Mouse (Mus musculus): ENCODE measurements around the gene Ndufc2. TPM values are rescaled to one million over a fixed set of nuclear protein-coding genes. Genes with fewer than 3 reads are reported as not detected.
"Not testable (repeated sequence)": the region's sequence is repeated elsewhere in the genome, so short reads cannot be mapped to it uniquely, and the experiment has no call there.

Ndufc2 gene
- total RNA-seq, 2 experiments from 2014 or later, result 174 to 357 TPM

DNA sequence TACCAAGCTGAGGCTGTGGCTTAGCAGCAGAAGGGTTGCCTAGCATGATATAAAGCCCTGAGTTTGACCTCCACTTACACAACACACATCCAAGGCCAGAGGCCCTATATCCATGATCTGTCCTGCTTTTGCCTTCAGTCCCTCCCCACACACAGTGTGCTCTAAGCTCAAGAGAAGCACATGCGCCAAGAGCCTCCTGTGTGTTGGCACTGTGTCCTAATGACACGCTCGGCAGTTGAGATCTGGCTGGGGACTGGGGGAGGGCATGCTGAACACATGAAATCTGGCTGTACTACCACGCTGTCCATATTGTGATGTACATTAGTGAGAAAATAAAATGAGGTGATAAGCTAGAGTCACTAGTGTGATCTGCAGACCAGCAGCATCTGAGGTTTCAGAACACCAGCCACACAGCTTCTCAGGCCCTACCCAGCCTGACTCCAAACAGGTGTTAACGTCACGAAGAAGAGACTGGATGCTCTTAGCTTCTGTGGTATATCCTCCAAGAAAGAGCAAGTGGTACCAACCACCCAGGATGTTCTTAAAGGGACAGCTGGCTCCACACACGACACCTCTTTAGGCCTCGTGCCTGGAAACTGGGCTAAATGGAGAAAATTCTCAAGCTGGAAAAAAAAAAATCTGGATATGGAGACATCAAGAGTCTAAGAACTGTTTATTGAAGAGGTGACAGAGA is 21.3 kb downstream of the Ndufc2 start:
- ATAC-seq (replicated peaks; ENCODE audit: poor library complexity, severe bottlenecking), result no peak

DNA sequence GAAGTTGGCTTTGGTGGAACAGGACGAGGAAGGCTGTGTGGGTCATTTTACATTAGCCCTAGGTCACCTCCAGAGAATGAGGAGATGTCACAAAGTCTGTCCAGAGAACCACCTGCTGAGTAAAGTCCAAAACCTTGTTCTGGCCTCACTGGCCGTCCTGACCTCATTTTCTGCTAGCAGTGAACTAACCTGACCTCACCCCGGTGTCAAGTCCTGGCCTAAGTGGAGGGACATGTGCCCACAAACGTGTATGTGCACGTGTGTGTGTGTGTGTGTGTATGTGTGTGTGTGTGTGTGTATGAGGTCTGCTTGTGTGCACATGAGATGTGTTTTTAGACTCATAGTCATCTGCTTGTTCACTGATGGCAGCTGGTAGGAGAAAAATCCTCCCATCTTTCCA is 24.0 kb downstream of the Ndufc2 start:
- no peak for ATAC-seq (replicated peaks; ENCODE audit: poor library complexity, severe bottlenecking)

DNA sequence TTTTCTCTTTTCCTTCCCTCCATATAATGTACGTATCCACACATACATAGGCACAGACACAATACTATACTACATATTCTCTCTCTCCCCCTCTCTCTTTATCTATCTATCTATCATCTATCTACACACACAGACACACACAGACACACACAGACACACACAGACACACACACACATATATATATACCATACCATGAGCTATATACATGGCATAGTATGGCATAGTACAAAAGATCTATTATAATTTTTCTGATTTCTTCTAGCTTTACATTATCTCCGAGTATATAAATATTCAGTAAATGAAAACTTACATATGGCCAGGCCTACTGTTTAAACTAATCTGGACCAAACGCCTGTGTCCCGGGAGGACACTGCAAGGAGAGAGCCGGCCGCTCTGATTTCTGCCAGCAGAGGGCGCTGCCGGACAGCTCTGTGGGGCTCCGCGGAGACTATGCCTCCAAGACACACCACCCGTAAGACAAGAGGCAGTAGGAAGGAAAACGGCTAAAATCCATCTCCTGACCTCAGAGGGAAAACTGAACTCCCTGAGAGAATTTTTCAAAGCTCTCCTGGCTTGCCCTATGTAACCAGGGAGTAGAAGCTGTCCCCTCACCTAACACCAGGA is 24.9 kb downstream of the Ndufc2 start:
- peak; percentile 90 for ATAC-seq (replicated peaks; ENCODE audit: poor library complexity, severe bottlenecking)

DNA sequence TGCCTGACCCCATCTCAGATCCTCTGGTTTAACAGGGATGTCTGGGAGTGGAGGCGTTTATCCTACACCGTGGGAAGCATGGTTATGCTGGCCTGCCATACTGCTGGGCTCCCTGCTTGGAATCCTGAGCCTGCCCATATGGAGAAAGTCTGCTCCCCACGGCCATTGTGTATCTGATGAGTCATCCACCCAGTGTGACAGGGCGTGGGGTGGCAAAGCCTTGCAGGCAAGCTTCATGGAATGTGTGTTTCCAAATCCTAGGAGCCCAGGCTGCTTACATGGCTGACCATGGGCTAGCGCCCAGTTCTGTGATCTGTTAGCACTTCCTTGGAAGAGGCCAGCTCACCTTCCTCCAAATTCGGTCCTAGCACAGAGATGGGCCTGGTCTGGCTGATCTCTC is 26.8 kb downstream of the Ndufc2 start:
- ATAC-seq (replicated peaks; ENCODE audit: poor library complexity, severe bottlenecking), result no peak; the same call in 1 of the 2 replicates

DNA sequence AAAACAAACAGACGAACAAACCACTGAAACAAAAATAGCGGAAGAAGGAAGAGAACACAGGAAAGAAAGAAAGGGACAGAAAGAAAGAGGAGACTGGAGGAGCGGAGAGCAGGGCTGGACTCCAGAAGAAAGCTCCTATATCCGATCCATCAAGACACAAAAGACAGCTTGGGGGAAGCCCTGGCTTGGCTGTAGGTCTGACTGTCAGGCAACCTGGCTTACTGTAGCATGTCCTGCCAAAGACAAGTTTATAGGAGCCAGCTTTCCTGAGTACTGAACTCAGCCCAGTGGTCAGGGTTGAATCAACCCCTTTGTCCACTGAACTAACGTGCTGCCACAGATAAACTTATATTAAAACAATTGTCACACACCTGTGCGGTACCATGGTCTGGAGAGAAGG is 27.5 kb downstream of the Ndufc2 start:
- ATAC-seq (replicated peaks; ENCODE audit: poor library complexity, severe bottlenecking), result no peak

DNA sequence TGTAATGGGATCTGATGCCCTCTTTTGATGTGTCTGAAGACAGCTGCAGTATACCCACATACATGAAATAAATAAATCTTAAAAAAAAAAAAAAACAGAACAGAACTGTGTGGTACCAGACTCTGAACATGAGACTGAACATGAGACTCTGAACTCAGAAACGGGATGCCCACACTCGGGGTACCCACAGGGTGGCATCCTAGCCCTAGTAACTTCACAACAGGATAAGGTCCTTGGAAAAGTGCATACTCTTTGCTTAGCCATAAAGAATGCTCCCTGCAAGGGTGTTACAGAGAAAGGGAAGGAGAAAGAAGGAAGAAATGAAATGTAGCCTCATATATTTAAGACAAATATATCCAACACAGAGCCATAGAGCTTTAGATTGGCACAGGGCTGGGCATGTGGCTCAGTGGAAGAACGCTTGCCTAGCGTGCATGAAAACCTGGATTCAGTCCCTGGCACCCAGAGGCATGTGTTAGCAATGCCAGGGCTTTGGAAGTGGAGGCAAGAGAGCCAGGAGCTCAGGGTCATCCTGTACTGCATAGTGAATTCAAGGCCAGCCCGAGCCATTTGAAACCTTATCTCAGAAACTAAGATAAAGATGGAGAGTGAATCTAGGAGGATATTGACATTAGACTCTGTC is 28.1 kb downstream of the Ndufc2 start:
- no peak for ATAC-seq (replicated peaks; ENCODE audit: poor library complexity, severe bottlenecking)

DNA sequence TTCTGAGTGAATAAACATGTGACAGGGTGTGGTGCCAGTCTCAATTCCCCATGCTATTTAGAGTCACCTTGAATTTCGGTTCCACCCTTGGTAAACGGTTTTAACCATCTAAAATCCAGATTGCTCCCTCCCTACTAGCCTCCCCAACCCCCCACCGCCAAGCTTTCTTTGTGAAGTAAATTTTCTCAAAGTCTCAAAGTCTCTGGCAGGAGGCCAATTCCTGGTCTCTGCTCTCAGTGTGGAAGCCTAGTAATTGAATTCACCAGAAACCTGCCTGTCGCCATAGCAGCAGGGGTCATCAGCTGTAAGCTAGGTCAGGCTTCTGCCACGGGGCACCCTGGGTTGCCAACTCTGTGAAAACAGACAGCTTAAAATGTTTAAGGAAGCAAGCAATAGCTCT is 29.9 kb downstream of the Ndufc2 start:
- peak; percentile 36 for ATAC-seq (replicated peaks; ENCODE audit: poor library complexity, severe bottlenecking)

DNA sequence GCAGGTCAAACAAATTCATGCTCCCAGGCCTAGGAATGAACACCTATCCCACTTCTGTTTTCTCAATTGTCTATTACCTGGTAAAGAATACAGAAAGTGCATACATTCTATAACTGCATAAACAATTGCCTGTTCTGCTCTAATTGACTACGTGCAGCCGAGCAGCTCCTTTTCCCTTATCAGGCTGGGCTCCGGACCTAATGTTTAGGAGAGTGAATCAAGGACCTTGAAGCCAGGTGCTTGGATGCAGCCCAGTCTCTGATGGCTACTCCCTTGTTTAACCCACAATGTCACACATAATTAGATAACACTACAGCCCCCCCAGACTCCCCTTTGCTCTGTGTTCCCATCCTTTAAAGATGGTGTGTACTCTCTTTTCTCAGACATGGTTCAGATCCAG is 33.7 kb downstream of the Ndufc2 start:
- ATAC-seq (replicated peaks; ENCODE audit: poor library complexity, severe bottlenecking), result not testable (repeated sequence)

DNA sequence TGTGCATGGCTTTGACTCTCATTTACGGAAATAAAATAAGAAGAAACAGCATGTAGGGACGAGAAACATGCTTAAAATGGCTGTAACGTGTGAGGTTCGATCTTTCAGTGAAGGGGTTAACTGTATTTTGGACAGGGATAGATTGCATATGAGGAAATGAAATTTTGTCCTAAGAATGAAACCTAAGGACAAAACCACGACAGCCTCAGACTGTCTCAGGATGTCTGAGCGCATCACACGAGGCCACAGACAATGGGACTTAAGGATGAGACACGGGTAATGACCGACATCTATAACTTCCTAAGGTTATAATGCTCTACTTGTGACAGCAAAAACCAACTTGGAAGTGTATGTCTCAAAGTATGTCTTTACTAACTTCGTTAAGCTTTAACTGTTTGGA is 34.7 kb downstream of the Ndufc2 start:
- peak; percentile 77 for ATAC-seq (replicated peaks; ENCODE audit: poor library complexity, severe bottlenecking)

DNA sequence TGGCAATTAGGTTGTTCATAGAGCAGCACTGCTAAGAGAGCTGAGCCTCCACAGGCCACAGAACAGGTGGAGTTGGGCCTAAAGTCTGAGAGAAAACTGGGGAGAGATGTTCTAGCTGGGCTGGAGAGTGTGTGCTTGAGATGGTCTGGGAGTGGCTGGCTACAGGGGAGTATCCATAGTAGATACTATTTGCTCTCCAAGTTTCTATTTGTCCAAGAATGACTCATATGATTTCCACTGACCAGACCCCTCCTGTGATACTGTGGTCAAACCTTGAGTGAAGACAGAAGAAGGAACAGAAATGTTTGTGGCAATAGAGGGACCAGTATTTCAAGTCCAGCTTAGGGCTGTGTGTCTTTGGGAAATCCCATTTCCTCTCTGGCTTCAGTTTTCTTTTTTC is 39.2 kb downstream of the Ndufc2 start:
- peak; percentile 42; the same call in 1 of the 2 replicates for ATAC-seq (replicated peaks; ENCODE audit: poor library complexity, severe bottlenecking)

DNA sequence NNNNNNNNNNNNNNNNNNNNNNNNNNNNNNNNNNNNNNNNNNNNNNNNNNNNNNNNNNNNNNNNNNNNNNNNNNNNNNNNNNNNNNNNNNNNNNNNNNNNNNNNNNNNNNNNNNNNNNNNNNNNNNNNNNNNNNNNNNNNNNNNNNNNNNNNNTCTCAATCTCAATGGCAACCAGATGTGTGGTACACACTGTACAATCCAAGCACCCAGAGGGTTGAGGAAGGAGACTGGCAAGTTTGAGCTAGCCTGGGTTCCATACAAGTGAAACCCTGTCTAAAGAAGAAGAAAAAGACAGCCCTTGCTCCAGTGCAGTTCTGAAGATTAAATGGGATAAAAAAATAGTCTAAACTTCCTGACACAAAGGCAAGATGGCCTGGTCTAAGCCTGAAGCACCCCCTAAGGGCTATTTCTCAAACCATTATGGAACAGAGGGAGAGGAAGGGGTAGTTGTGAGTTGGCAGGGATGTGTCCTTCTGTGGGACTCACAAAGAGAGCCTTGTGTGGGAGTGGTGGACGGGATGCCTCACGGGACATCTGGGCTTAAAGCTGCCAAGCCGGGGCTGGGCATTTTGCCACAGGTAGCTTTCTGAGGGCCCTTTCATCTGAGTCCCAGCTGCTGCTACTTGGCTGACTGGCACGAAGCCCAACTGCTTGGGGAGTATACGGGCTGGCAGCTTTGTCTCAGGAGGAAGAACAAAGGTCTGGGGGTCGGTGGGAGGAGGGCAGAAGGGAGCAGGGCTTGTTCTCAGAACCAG is 46.5 kb downstream of the Ndufc2 start:
- ATAC-seq (replicated peaks; ENCODE audit: poor library complexity, severe bottlenecking), result peak; percentile 9; the same call in 1 of the 2 replicates

DNA sequence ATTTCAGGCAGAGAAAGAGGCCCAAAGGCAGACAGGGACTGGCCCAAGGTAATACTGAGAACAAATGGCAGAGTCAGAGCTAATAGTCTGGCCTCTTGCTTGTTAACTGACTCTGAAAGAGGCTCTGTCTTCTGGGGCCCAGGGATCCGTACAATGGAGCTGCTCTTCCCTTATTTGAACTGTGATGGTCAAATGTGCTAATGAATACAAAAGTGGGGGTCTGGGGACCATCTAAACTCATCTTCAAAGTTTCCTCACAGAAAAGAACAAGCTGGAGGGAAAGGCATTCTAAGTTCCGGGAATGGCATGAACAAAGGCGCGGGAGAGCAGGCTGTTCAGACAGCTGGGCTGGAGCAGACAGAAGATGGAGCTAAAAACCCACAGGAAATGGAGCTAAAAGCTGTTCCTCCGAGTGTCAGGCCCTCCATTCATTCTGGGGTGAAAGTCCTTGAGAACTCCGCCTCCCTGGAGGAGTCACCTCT is 47.3 kb downstream of the Ndufc2 start:
- ATAC-seq (replicated peaks; ENCODE audit: poor library complexity, severe bottlenecking), result no peak

DNA sequence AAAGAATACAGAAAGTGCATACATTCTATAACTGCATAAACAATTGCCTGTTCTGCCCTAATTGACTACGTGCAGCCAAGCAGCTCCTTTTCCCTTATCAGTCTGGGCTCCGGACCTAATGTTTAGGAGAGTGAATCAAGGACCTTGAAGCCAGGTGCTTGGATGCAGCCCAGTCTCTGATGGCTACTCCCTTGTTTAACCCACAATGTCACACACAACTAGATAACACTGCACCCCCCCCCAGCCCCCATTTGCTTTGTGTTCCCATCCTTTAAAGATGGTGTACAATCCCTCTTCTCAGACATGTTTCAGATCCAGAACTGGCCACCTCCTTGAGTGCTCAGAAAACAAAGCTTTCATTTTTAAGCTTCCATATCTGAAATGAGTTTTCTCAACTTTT is 51.2 kb downstream of the Ndufc2 start, which contains the start of gene Kctd14:
TSS of gene Kctd14 (plus strand) at position 301 of the 400 bp plus-strand sequence.
- not testable (repeated sequence) for ATAC-seq (replicated peaks; ENCODE audit: poor library complexity, severe bottlenecking)

DNA sequence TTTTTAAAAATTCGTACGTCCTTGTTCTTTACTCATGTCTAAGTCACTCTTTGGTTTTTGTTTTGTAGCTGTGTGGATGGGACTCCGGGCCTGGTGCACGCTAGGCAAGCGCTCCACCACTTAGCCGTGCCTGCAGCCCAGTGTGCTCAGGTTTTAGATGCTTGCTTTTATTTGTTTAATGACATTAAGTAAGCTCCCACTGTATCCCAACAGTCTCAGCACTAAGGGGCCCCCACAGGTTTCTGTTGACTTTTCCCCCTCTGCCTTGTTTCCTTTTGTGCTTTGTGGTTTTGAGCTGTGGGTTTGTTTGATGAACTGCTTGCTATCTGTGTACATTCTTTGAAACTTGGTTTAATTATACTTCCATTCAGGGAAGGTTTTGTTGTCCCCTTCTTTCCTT is 52.4 kb downstream of the Ndufc2 start:
- no peak for ATAC-seq (replicated peaks; ENCODE audit: poor library complexity, severe bottlenecking)

DNA sequence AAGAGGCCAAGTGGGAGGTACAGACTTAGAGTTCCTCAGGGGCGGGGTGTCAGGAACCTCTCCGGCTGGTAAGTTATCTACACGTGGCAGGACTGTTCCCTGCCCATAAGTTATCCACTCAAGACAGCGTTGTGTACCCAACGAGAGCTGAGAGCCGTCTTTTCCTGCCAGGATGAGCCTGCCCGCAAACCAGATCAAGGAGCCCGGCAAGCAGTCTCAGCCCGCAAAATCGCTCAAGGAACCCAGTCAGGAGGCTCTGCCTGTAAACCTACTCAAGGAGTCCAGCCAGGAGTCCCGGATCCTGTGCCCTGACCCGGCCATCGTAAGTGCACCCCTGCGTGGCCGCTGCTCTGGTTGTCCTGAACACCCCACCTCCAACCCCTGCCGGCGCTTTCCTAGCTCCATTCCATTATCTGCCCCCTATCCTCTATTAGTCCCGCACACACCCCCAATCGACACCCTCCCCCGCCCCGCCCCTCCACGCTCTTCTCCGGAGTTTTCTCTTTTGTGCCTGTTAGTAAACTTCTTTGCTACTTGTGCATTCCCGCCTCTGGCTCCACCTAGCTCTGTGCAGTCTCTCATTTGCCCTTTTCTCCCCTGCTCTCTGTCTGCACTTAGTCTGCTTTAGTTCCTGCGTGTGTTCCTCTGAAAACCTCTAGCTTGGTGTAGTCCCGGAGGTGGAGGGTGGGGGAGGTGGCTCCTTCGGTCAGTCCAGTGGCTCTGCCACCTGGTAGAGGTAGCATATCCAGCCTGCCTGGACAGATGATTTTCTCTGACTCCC is 53.5 kb downstream of the Ndufc2 start:
- ATAC-seq (replicated peaks; ENCODE audit: poor library complexity, severe bottlenecking), result peak; percentile 71

DNA sequence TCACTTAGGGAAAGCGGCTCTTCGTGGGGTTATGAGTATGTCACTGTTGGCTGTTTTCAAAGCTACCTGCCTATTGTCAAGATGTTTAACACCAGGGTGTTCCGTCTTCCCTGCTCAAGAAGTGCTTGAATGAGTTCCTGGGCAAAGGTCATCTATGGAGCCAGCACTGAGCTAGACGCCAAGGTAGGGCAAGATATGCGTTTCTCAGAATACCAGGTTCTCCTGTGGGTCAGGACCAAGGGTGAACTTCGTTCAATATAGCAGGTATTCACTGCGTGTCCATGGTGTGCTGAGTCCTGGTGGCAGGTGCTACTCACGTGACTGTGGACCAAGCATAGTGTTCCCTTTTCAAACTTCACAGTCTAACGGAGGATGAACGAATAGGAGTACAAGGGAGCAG is 55.0 kb downstream of the Ndufc2 start:
- ATAC-seq (replicated peaks; ENCODE audit: poor library complexity, severe bottlenecking), result no peak

DNA sequence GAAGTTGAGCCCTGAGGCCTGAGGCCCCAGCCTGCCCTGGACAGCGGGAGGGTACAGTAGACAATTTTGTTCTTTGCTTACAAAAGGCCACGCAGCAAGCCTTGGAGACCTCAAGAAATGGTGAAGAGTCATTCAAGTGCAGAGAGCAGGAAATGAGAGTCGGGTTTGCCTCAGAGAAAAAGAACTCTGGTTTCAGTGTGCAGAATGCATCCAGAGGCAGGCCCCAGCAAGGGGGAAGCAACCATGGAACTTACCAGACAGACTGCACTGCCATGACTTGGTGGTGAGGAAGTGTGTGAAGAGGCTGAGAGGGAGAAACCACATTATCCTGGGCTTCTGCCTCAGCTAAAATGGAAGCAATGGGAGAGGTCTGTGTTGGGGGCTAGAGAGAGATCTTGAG is 55.8 kb downstream of the Ndufc2 start:
- peak; percentile 54 for ATAC-seq (replicated peaks; ENCODE audit: poor library complexity, severe bottlenecking)
